Comparison of ENCODE assay signal across 8 mouse cellular contexts in the genomic region with DNA sequence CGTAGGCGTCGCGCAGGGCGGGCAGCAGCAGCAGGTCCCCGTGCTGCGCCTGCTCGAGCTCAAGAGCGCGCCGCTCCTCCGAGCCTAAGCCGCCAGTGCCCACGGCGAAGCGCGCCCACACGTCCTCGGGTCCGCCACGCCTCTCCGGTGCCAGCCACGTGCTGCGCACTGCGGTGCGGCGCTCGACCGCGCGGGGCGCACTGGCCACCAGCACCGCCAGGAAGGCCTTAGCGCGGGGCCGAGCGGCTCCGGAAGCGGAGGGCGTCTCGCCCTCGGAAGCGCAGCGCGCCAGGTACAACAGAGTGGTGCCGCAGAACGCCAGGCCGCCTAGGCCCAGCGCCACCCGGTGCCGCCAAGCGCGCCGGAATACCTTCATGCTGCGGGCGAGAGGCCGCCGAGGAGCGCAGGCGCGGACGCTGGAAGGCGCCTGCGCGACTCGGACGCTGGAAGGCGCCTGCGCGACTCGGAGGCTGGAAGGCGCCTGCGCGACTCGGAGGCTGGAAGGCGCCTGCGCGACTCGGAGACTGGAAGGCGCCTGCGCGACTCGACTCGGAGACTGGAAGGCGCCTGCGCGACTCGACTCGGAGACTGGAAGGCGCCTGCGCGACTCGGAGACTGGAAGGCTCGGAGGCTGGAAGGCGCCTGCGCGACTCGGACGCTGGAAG. TPM values are rescaled to one million over a fixed set of nuclear protein-coding genes. Genes with fewer than 3 reads are reported as not detected.
DNase-seq lines count a peak whose midpoint lies in the region; ATAC-seq lines count a peak whose summit lies in the region.

B3galt6 (minus strand) TSS at position 409 of the 665 bp plus-strand sequence.
Sdf4 (plus strand) TSS at position 632 of the 665 bp plus-strand sequence.

- intact Hi-C loops in left cerebral cortex, postnatal 14 days (cut with DNase I) = no loop called here

- H3K4me2 ChIP-seq in intestine, embryonic 15.5 days (replicated peaks) = peak within 1 kb of the TSS; percentile 93

- H3K27ac ChIP-seq in intestine, embryonic 15.5 days = peak within 1 kb of the TSS; percentile 97

- peak; percentile 89 for ATAC-seq in intestine, embryonic 15.5 days
- ATAC-seq in megakaryocyte-erythroid progenitor cell, adult 5-6 weeks (replicated peaks; ENCODE audit: low FRiP score, low TSS enrichment, poor library complexity, severe bottlenecking) = peak; percentile 56

- peaks cover 20% of the 10 kb centered on the region for H3K4me1 ChIP-seq in intestine, embryonic 15.5 days (replicated peaks)

- peaks cover 6% of the 10 kb centered on the region for H3K36me3 ChIP-seq in intestine, embryonic 15.5 days

- WGBS in intestine, embryonic 15.5 days = under 1% methylated on average over 99 of the region's 99 CpGs

- peak; percentile 88 for DNase-seq in T-cell, adult 2 months (ENCODE audit: low spot score)
- peak; percentile 90 to 93 for DNase-seq in cerebellum, postnatal 25 days
- DNase-seq in frontal cortex, postnatal 36 days (ENCODE audit: low spot score in 2 of 2) = peak; percentile 88 to 91
- DNase-seq in left cerebral cortex, postnatal 14 days (ENCODE audit: low spot score in 2 of 2) = peak; percentile 84 to 95
- DNase-seq in right cerebral cortex, postnatal 14 days = peak; percentile 88
- peak; percentile 87 for DNase-seq in yolk sac, embryonic 10.5 days (ENCODE audit: low spot score)

- H3K9me3 ChIP-seq in intestine, embryonic 15.5 days = no peaks in the 10 kb centered on the region

- H3K4me3 ChIP-seq in intestine, embryonic 15.5 days (replicated peaks) = peak within 1 kb of the TSS; percentile 94

- peak within 1 kb of the TSS; percentile 89 for H3K9ac ChIP-seq in intestine, embryonic 15.5 days

- H3K27me3 ChIP-seq in intestine, embryonic 15.5 days (replicated peaks) = no peaks in the 10 kb centered on the region

RNA-seq across cellular contexts. Expression of gene B3galt6, which starts in this region (rescaled TPM):
- 13.4 and 14.0 TPM in 2 replicates for polyA plus RNA-seq in intestine, embryonic 15.5 days (2015; fragmentation: Nextera tagmentation; extraction: Ambion mirVana)
- total RNA-seq in left cerebral cortex, postnatal 14 days (2021) = 10 to 100 TPM in 1 of 2 experiments, 1 to 10 TPM in 1; 9.6 to 10.6 TPM
- total RNA-seq in megakaryocyte-erythroid progenitor cell, adult 5-6 weeks (2014; fragmentation: Nextera tagmentation) = 7.6 and 9.4 TPM in 2 replicates
- 11.0 and 11.7 TPM in 2 replicates for total RNA-seq in megakaryocyte-erythroid progenitor cell, adult 5-6 weeks (2017)

RNA-seq across cellular contexts. Expression of gene Sdf4, which starts in this region (rescaled TPM):
- polyA plus RNA-seq in intestine, embryonic 15.5 days (2015; fragmentation: Nextera tagmentation; extraction: Ambion mirVana) = 154 and 166 TPM in 2 replicates
- 100 to 1,000 TPM; 150 to 157 TPM for total RNA-seq in left cerebral cortex, postnatal 14 days (2021)
- 48.2 and 74.4 TPM in 2 replicates for total RNA-seq in megakaryocyte-erythroid progenitor cell, adult 5-6 weeks (2014; fragmentation: Nextera tagmentation)
- total RNA-seq in megakaryocyte-erythroid progenitor cell, adult 5-6 weeks (2017) = 137 and 143 TPM in 2 replicates

Comparison
In these comparisons a context has a peak if more than half of its experiments do, and no peak if none do; other contexts are left out.
1. Peak in every context shown above with its lines: DNase-seq, ATAC-seq, H3K4me3 ChIP-seq and H3K27ac ChIP-seq.